Mouse (Mus musculus) gastrocnemius, postnatal 10 days (tissue): ENCODE measurements around the gene Hspb6. TPM values are rescaled to one million over a fixed set of nuclear protein-coding genes. Genes with fewer than 3 reads are reported as not detected.

Source experiments
- DNase-seq: peaks from one replicate; pipeline ENCODE4 v3.0.0; 2021; ENCODE audit warnings: mixed read lengths
- total RNA-seq, 2 experiments: library from RNA; stranded (reverse); gene quantifications; 2 replicates each; pipeline ENCODE4 v1.2.3; 2021

Hspb6 gene
- total RNA-seq, 2 experiments from 2014 or later, result 304 to 323 TPM

GRCm38 (mm10) chr7:30587842-30588667, 36.1 kb downstream of the Hspb6 start:
- DNase-seq, result no peak

GRCm38 (mm10) chr7:30588676-30589434, 36.9 kb downstream of the Hspb6 start, which contains the start of gene Kmt2b:
TSS of gene Kmt2b (minus strand) at chr7:30588726.
- DNase-seq, result peak; percentile 92

- DNase-seq, result peak; percentile 90
These were observed 37.7 kb downstream of the Hspb6 start for GRCm38 (mm10) chr7:30589435-30590301.

GRCm38 (mm10) chr7:30590927-30591604, 39.1 kb downstream of the Hspb6 start:
- DNase-seq, result no peak

- no peak for DNase-seq
These were observed 39.6 kb downstream of the Hspb6 start for GRCm38 (mm10) chr7:30591605-30591951.

- DNase-seq, result no peak
These were observed 40.9 kb downstream of the Hspb6 start for GRCm38 (mm10) chr7:30592772-30593423.

GRCm38 (mm10) chr7:30593579-30594509, 41.9 kb downstream of the Hspb6 start:
- no peak for DNase-seq

GRCm38 (mm10) chr7:30594510-30595024, 42.6 kb downstream of the Hspb6 start:
- DNase-seq, result no peak

GRCm38 (mm10) chr7:30596093-30596492, 44.1 kb downstream of the Hspb6 start:
- no peak for DNase-seq

GRCm38 (mm10) chr7:30596811-30597210, 44.8 kb downstream of the Hspb6 start:
- no peak for DNase-seq

- no peak for DNase-seq
These were observed 46.8 kb downstream of the Hspb6 start, which contains the start of gene Zbtb32 for GRCm38 (mm10) chr7:30598786-30599185. TSS of gene Zbtb32 (minus strand) at chr7:30598909.

GRCm38 (mm10) chr7:30599933-30600353, 48.0 kb downstream of the Hspb6 start:
- DNase-seq, result peak; percentile 85

- no peak for DNase-seq
These were observed 48.7 kb downstream of the Hspb6 start for GRCm38 (mm10) chr7:30600651-30601050.

GRCm38 (mm10) chr7:30602583-30602982, 50.6 kb downstream of the Hspb6 start:
- DNase-seq, result no peak

GRCm38 (mm10) chr7:30604424-30604823, 52.4 kb downstream of the Hspb6 start:
- no peak for DNase-seq

GRCm38 (mm10) chr7:30604944-30605343, 53.0 kb downstream of the Hspb6 start:
- DNase-seq, result no peak
